Mouse (Mus musculus) small intestine, adult 2 months (tissue): ENCODE results near the gene Faah.

Source experiments
- CTCF ChIP-seq: fragments of 200-500 bp; IDR thresholded peaks from 2 replicates; pipeline ENCODE4 v1.5.1; 2012; ENCODE audit warnings: low read depth, mild to moderate bottlenecking, control low read depth, inconsistent platforms, low read length, moderate library complexity, mixed read lengths; ENCODE audit not compliant: insufficient replicate concordance, insufficient read length; ENCODE audit errors: extremely low read depth
- POLR2A ChIP-seq: fragments of 200-500 bp; IDR thresholded peaks from 2 replicates; pipeline ENCODE4 v1.6.1; 2012; ENCODE audit warnings: low read depth, mild to moderate bottlenecking, control low read depth, inconsistent platforms, low read length, moderate library complexity

DNA sequence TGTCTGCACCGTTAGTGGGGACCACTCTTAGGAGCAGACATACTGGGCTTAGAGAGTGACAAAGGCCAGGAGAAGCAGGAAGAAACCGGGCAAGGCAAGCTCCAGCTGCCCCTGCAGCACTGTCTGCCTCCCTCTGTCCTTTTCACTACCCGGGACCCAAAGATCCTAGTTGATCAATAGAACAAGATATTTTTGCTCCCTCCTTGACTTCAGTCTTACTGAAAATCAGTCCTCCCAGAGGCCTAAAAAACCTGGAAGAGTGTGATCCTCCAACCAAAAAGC is 62.3 kb downstream of the Faah start:
- TF ChIP-seq CTCF (no peak), POLR2A (no peak)
